Mouse (Mus musculus): Measurements from ENCODE around the gene Mon1b. TPM values are rescaled to one million over a fixed set of nuclear protein-coding genes. Genes with fewer than 3 reads are reported as not detected.
A peak's percentile ranks its signal among the peaks of the same experiment; 100 is the strongest.

The Mon1b gene
- polyA plus RNA-seq, 1 experiment from 2014 or later, result 13.9 TPM

- no peaks in the 10 kb centered on the region for H3K9me3 ChIP-seq (ENCODE audit: control insufficient read depth, low read length)
- no peaks in the 10 kb centered on the region for H3K27me3 ChIP-seq (replicated peaks; ENCODE audit: control insufficient read depth, insufficient read depth, low read length)
- H3K4me1 ChIP-seq (replicated peaks; ENCODE audit: control insufficient read depth, insufficient read depth, low read length), result peaks cover 18% of the 10 kb centered on the region
- ATAC-seq, result peak; percentile 62
- H3K9ac ChIP-seq (replicated peaks; ENCODE audit: low read depth, low read length), result 0 out of 2 replicates have a peak overlapping the region, but pooled peaks have one; percentile 17
- WGBS, result 13% methylated on average over 16 of the region's 16 CpGs
- no peak overlapping the region for H3K4me2 ChIP-seq (ENCODE audit: low read length)
- H3K27ac ChIP-seq (ENCODE audit: low read length), result peak overlapping the region; percentile 63
- H3K36me3 ChIP-seq (ENCODE audit: control insufficient read depth, insufficient read depth), result no peaks in the 10 kb centered on the region
- H3K4me3 ChIP-seq (replicated peaks; ENCODE audit: low read length), result no peak overlapping the region
These were observed 31.5 kb downstream of the Mon1b start for GRCm38 (mm10) chr8:113666714-113667432.

GRCm38 (mm10) chr8:113669924-113670323 lies 34.5 kb downstream of the Mon1b start:
- H3K4me2 ChIP-seq (ENCODE audit: low read length), result no peak overlapping the region
- H3K9ac ChIP-seq (replicated peaks; ENCODE audit: low read depth, low read length), result no peak overlapping the region
- 83% methylated on average over 10 of the region's 10 CpGs for WGBS
- no peak overlapping the region for H3K27ac ChIP-seq (ENCODE audit: low read length)
- ATAC-seq, result no peak
- H3K4me1 ChIP-seq (replicated peaks; ENCODE audit: control insufficient read depth, insufficient read depth, low read length), result peaks cover 20% of the 10 kb centered on the region
- no peak overlapping the region for H3K4me3 ChIP-seq (replicated peaks; ENCODE audit: low read length)
- no peaks in the 10 kb centered on the region for H3K36me3 ChIP-seq (ENCODE audit: control insufficient read depth, insufficient read depth)
- H3K9me3 ChIP-seq (ENCODE audit: control insufficient read depth, low read length), result no peaks in the 10 kb centered on the region
- no peaks in the 10 kb centered on the region for H3K27me3 ChIP-seq (replicated peaks; ENCODE audit: control insufficient read depth, insufficient read depth, low read length)

GRCm38 (mm10) chr8:113672599-113673255 lies 37.3 kb downstream of the Mon1b start:
- H3K36me3 ChIP-seq (ENCODE audit: control insufficient read depth, insufficient read depth), result no peaks in the 10 kb centered on the region
- H3K4me2 ChIP-seq (ENCODE audit: low read length), result no peak overlapping the region
- no peaks in the 10 kb centered on the region for H3K9me3 ChIP-seq (ENCODE audit: control insufficient read depth, low read length)
- no peak overlapping the region for H3K4me3 ChIP-seq (replicated peaks; ENCODE audit: low read length)
- H3K27me3 ChIP-seq (replicated peaks; ENCODE audit: control insufficient read depth, insufficient read depth, low read length), result no peaks in the 10 kb centered on the region
- H3K9ac ChIP-seq (replicated peaks; ENCODE audit: low read depth, low read length), result no peak overlapping the region
- peak overlapping the region; percentile 46; the same call in 1 of the 2 replicates for H3K27ac ChIP-seq (ENCODE audit: low read length)
- peaks cover 5% of the 10 kb centered on the region; the same call in 1 of the 2 replicates for H3K4me1 ChIP-seq (replicated peaks; ENCODE audit: control insufficient read depth, insufficient read depth, low read length)
- ATAC-seq, result peak; percentile 91
- WGBS, result 33% methylated on average over 11 of the region's 11 CpGs

- 15% methylated on average over 3 of the region's 3 CpGs for WGBS
- peak; percentile 32; the same call in 1 of the 2 replicates for ATAC-seq
- Histone ChIP-seq H3K4me3 (replicated peaks; ENCODE audit: low read length) (no peak overlapping the region), H3K27ac (ENCODE audit: low read length) (no peak overlapping the region), H3K27me3 (replicated peaks; ENCODE audit: control insufficient read depth, insufficient read depth, low read length) (no peaks in the 10 kb centered on the region), H3K9me3 (ENCODE audit: control insufficient read depth, low read length) (no peaks in the 10 kb centered on the region), H3K4me2 (ENCODE audit: low read length) (no peak overlapping the region), H3K36me3 (ENCODE audit: control insufficient read depth, insufficient read depth) (no peaks in the 10 kb centered on the region), H3K9ac (replicated peaks; ENCODE audit: low read depth, low read length) (no peak overlapping the region), H3K4me1 (replicated peaks; ENCODE audit: control insufficient read depth, insufficient read depth, low read length) (peaks cover 5% of the 10 kb centered on the region; the same call in 1 of the 2 replicates)
These were observed 37.9 kb downstream of the Mon1b start for GRCm38 (mm10) chr8:113673300-113673699.

DNA sequence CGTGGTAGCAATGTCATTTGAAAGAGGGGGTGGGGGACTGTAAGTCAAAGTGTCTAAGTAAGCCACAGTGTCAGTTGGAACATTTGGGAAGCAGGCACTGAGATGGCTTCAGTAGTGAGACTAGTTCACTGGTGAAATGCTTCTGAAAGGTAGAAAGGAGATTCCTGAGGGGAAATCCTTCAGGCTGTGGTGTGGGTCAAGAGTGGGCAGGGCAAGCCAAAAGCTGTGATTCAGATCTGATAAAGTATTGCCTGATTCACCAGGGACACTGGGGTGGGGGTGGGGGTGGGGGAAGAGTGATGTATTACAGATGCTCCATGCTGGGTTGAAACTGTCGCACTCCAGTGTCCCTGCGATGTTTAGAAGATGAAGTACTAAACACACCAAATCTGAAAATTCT lies 39.2 kb downstream of the Mon1b start:
- Histone ChIP-seq H3K27me3 (replicated peaks; ENCODE audit: control insufficient read depth, insufficient read depth, low read length) (no peaks in the 10 kb centered on the region), H3K4me2 (ENCODE audit: low read length) (no peak overlapping the region), H3K9me3 (ENCODE audit: control insufficient read depth, low read length) (no peaks in the 10 kb centered on the region), H3K9ac (replicated peaks; ENCODE audit: low read depth, low read length) (no peak overlapping the region), H3K36me3 (ENCODE audit: control insufficient read depth, insufficient read depth) (no peaks in the 10 kb centered on the region), H3K4me3 (replicated peaks; ENCODE audit: low read length) (no peak overlapping the region), H3K4me1 (replicated peaks; ENCODE audit: control insufficient read depth, insufficient read depth, low read length) (peaks cover 5% of the 10 kb centered on the region; the same call in 1 of the 2 replicates), H3K27ac (ENCODE audit: low read length) (no peak overlapping the region)
- 80% methylated on average over 3 of the region's 3 CpGs for WGBS
- no peak for ATAC-seq

- no peaks in the 10 kb centered on the region for H3K9me3 ChIP-seq (ENCODE audit: control insufficient read depth, low read length)
- H3K9ac ChIP-seq (replicated peaks; ENCODE audit: low read depth, low read length), result no peak overlapping the region
- H3K27me3 ChIP-seq (replicated peaks; ENCODE audit: control insufficient read depth, insufficient read depth, low read length), result no peaks in the 10 kb centered on the region
- 29% methylated on average over 2 of the region's 2 CpGs for WGBS
- H3K4me1 ChIP-seq (replicated peaks; ENCODE audit: control insufficient read depth, insufficient read depth, low read length), result peaks cover 5% of the 10 kb centered on the region; the same call in 1 of the 2 replicates
- no peak overlapping the region for H3K27ac ChIP-seq (ENCODE audit: low read length)
- no peak overlapping the region for H3K4me2 ChIP-seq (ENCODE audit: low read length)
- no peak overlapping the region for H3K4me3 ChIP-seq (replicated peaks; ENCODE audit: low read length)
- no peaks in the 10 kb centered on the region for H3K36me3 ChIP-seq (ENCODE audit: control insufficient read depth, insufficient read depth)
- ATAC-seq, result 0 out of 2 replicates have a peak, but pooled peaks have one; percentile 49
These were observed 39.9 kb downstream of the Mon1b start for GRCm38 (mm10) chr8:113675281-113675680.

- ATAC-seq, result no peak
- no peak overlapping the region for H3K9ac ChIP-seq (replicated peaks; ENCODE audit: low read depth, low read length)
- no peak overlapping the region for H3K27ac ChIP-seq (ENCODE audit: low read length)
- no peaks in the 10 kb centered on the region for H3K36me3 ChIP-seq (ENCODE audit: control insufficient read depth, insufficient read depth)
- H3K9me3 ChIP-seq (ENCODE audit: control insufficient read depth, low read length), result no peaks in the 10 kb centered on the region
- H3K27me3 ChIP-seq (replicated peaks; ENCODE audit: control insufficient read depth, insufficient read depth, low read length), result no peaks in the 10 kb centered on the region
- H3K4me3 ChIP-seq (replicated peaks; ENCODE audit: low read length), result no peak overlapping the region
- 88% methylated on average over 1 of the region's 1 CpGs for WGBS
- no peak overlapping the region for H3K4me2 ChIP-seq (ENCODE audit: low read length)
- H3K4me1 ChIP-seq (replicated peaks; ENCODE audit: control insufficient read depth, insufficient read depth, low read length), result peaks cover 5% of the 10 kb centered on the region; the same call in 1 of the 2 replicates
These were observed 41.4 kb downstream of the Mon1b start for GRCm38 (mm10) chr8:113676811-113677210.

DNA sequence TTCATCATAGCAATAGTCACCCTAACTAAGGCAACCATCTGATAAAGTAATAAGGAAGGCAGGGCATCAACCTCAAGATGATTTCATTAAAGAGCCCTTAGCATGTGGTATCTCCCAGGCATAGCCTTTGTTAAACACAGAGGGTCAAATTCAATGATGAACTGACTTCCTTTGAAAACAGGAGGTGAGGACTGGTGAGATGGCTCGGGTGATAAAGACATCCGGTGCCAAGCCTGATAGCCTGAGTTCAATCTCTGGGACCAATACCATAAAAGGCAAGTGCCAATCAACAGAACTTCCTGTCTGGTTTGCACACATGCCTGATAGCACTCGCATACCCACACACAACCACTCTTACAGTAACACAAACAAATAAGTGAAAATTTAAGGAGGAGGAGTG lies 44.0 kb downstream of the Mon1b start:
- Histone ChIP-seq H3K27me3 (replicated peaks; ENCODE audit: control insufficient read depth, insufficient read depth, low read length) (no peaks in the 10 kb centered on the region), H3K36me3 (ENCODE audit: control insufficient read depth, insufficient read depth) (no peaks in the 10 kb centered on the region), H3K4me1 (replicated peaks; ENCODE audit: control insufficient read depth, insufficient read depth, low read length) (no peaks in the 10 kb centered on the region; the same call in 1 of the 2 replicates), H3K4me2 (ENCODE audit: low read length) (no peak overlapping the region), H3K9me3 (ENCODE audit: control insufficient read depth, low read length) (no peaks in the 10 kb centered on the region), H3K9ac (replicated peaks; ENCODE audit: low read depth, low read length) (no peak overlapping the region), H3K27ac (ENCODE audit: low read length) (no peak overlapping the region), H3K4me3 (replicated peaks; ENCODE audit: low read length) (no peak overlapping the region)
- no peak for ATAC-seq
- 82% methylated on average over 3 of the region's 3 CpGs for WGBS

DNA sequence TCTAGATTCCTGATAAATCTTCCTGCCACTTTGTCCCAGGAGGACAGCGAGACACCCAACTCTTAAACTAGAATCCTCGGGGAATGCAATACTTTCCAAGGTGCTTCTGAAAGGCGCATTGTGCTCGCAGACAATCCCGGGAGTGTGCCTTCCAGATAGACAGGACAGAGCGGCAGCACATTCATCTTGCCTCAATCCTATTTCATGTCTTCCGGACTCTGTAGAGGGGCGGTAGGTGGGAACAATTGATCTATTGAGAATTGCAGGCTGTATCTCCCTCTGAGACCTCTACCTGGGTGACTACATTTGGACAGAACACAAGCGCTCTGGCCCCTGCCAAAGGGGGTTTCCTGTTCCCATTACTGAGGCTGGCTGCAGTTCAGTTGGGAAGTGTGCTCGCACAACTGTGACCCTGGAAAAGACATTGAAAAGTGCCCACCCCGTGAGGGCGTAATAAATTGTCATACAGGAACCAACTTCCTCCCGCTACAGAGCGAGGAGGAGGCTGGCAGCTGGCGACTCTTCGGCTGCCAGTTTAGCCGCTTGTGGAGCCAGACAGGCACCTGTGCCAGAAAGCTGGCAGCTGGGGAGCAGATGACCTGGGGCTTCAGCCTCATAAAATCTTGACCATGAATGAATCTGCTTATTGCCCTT lies 52.6 kb downstream of the Mon1b start:
- Histone ChIP-seq H3K9ac (replicated peaks; ENCODE audit: low read depth, low read length) (no peak overlapping the region), H3K36me3 (ENCODE audit: control insufficient read depth, insufficient read depth) (no peaks in the 10 kb centered on the region), H3K4me2 (ENCODE audit: low read length) (peak overlapping the region; percentile 4; the same call in 1 of the 2 replicates), H3K4me3 (replicated peaks; ENCODE audit: low read length) (no peak overlapping the region), H3K4me1 (replicated peaks; ENCODE audit: control insufficient read depth, insufficient read depth, low read length) (peaks cover 14% of the 10 kb centered on the region), H3K27ac (ENCODE audit: low read length) (peak overlapping the region; percentile 32; the same call in 1 of the 2 replicates), H3K9me3 (ENCODE audit: control insufficient read depth, low read length) (no peaks in the 10 kb centered on the region), H3K27me3 (replicated peaks; ENCODE audit: control insufficient read depth, insufficient read depth, low read length) (no peaks in the 10 kb centered on the region)
- ATAC-seq, result peak; percentile 59
- WGBS, result 58% methylated on average over 17 of the region's 17 CpGs

Measured in forebrain, embryonic 16.5 days (tissue).